Mouse (Mus musculus): ENCODE results near the gene Dicer1. TPM values are rescaled to one million over a fixed set of nuclear protein-coding genes. Genes with fewer than 3 reads are reported as not detected.

Dicer1 gene
- polyA plus RNA-seq, 1 experiment, result 20.3 TPM

- Histone ChIP-seq H3K27ac (ENCODE audit: insufficient read depth, low read length) (no peak overlapping the region), H3K4me3 (ENCODE audit: insufficient read depth, low read length) (no peak overlapping the region), H3K4me1 (ENCODE audit: control insufficient read depth, insufficient read depth, low read length) (0 out of 2 replicates have a peak, but pooled peaks cover 1% of the 10 kb centered on the region)
- TF ChIP-seq POLR2A (IDR thresholded peaks at IDR 0.05; ENCODE audit: extremely low read depth, insufficient read depth, low read length) (no peak), CTCF (IDR thresholded peaks at IDR 0.05; ENCODE audit: extremely low read depth, insufficient read depth, low read length) (no peak)
Observed at GRCm38 (mm10) chr12:104667846-104668245, 83.9 kb downstream of the Dicer1 start.

- H3K4me1 ChIP-seq (ENCODE audit: control insufficient read depth, insufficient read depth, low read length), result no peaks in the 10 kb centered on the region
- TF ChIP-seq POLR2A (IDR thresholded peaks at IDR 0.05; ENCODE audit: extremely low read depth, insufficient read depth, low read length) (no peak), CTCF (IDR thresholded peaks at IDR 0.05; ENCODE audit: extremely low read depth, insufficient read depth, low read length) (no peak)
- no peak overlapping the region for H3K4me3 ChIP-seq (ENCODE audit: insufficient read depth, low read length)
- no peak overlapping the region for H3K27ac ChIP-seq (ENCODE audit: insufficient read depth, low read length)
Observed at GRCm38 (mm10) chr12:104665951-104666350, 85.8 kb downstream of the Dicer1 start.

- TF ChIP-seq CTCF (IDR thresholded peaks at IDR 0.05; ENCODE audit: extremely low read depth, insufficient read depth, low read length) (no peak), POLR2A (IDR thresholded peaks at IDR 0.05; ENCODE audit: extremely low read depth, insufficient read depth, low read length) (no peak)
- Histone ChIP-seq H3K4me1 (ENCODE audit: control insufficient read depth, insufficient read depth, low read length) (no peaks in the 10 kb centered on the region), H3K27ac (ENCODE audit: insufficient read depth, low read length) (no peak overlapping the region), H3K4me3 (ENCODE audit: insufficient read depth, low read length) (no peak overlapping the region)
Observed at GRCm38 (mm10) chr12:104665521-104665920, 86.2 kb downstream of the Dicer1 start.

GRCm38 (mm10) chr12:104656146-104656545 is 95.6 kb downstream of the Dicer1 start:
- H3K4me3 ChIP-seq (ENCODE audit: insufficient read depth, low read length), result no peak overlapping the region
- no peak overlapping the region for H3K27ac ChIP-seq (ENCODE audit: insufficient read depth, low read length)
- H3K4me1 ChIP-seq (ENCODE audit: control insufficient read depth, insufficient read depth, low read length), result no peaks in the 10 kb centered on the region
- TF ChIP-seq CTCF (IDR thresholded peaks at IDR 0.05; ENCODE audit: extremely low read depth, insufficient read depth, low read length), result no peak
- TF ChIP-seq POLR2A (IDR thresholded peaks at IDR 0.05; ENCODE audit: extremely low read depth, insufficient read depth, low read length), result no peak

- H3K27ac ChIP-seq (ENCODE audit: insufficient read depth, low read length), result no peak overlapping the region
- no peak overlapping the region for H3K4me3 ChIP-seq (ENCODE audit: insufficient read depth, low read length)
- no peak for TF ChIP-seq CTCF (IDR thresholded peaks at IDR 0.05; ENCODE audit: extremely low read depth, insufficient read depth, low read length)
- TF ChIP-seq POLR2A (IDR thresholded peaks at IDR 0.05; ENCODE audit: extremely low read depth, insufficient read depth, low read length), result no peak
- no peaks in the 10 kb centered on the region for H3K4me1 ChIP-seq (ENCODE audit: control insufficient read depth, insufficient read depth, low read length)
Observed at GRCm38 (mm10) chr12:104655006-104655405, 96.7 kb downstream of the Dicer1 start.

- Histone ChIP-seq H3K4me1 (ENCODE audit: control insufficient read depth, insufficient read depth, low read length) (no peaks in the 10 kb centered on the region), H3K27ac (ENCODE audit: insufficient read depth, low read length) (no peak overlapping the region), H3K4me3 (ENCODE audit: insufficient read depth, low read length) (no peak overlapping the region)
- TF ChIP-seq CTCF (IDR thresholded peaks at IDR 0.05; ENCODE audit: extremely low read depth, insufficient read depth, low read length) (no peak), POLR2A (IDR thresholded peaks at IDR 0.05; ENCODE audit: extremely low read depth, insufficient read depth, low read length) (no peak)
Observed at GRCm38 (mm10) chr12:104652021-104652420, 99.7 kb downstream of the Dicer1 start.

- Histone ChIP-seq H3K4me1 (ENCODE audit: control insufficient read depth, insufficient read depth, low read length) (no peaks in the 10 kb centered on the region), H3K4me3 (ENCODE audit: insufficient read depth, low read length) (no peak overlapping the region), H3K27ac (ENCODE audit: insufficient read depth, low read length) (no peak overlapping the region)
- no peak for TF ChIP-seq POLR2A (IDR thresholded peaks at IDR 0.05; ENCODE audit: extremely low read depth, insufficient read depth, low read length)
- TF ChIP-seq CTCF (IDR thresholded peaks at IDR 0.05; ENCODE audit: extremely low read depth, insufficient read depth, low read length), result no peak
Observed at GRCm38 (mm10) chr12:104651269-104651668, 100.5 kb downstream of the Dicer1 start.

- Histone ChIP-seq H3K4me1 (ENCODE audit: control insufficient read depth, insufficient read depth, low read length) (no peaks in the 10 kb centered on the region), H3K4me3 (ENCODE audit: insufficient read depth, low read length) (no peak overlapping the region), H3K27ac (ENCODE audit: insufficient read depth, low read length) (no peak overlapping the region)
- TF ChIP-seq CTCF (IDR thresholded peaks at IDR 0.05; ENCODE audit: extremely low read depth, insufficient read depth, low read length) (no peak), POLR2A (IDR thresholded peaks at IDR 0.05; ENCODE audit: extremely low read depth, insufficient read depth, low read length) (no peak)
Observed at GRCm38 (mm10) chr12:104650510-104651260, 101.1 kb downstream of the Dicer1 start.

- TF ChIP-seq CTCF (IDR thresholded peaks at IDR 0.05; ENCODE audit: extremely low read depth, insufficient read depth, low read length) (no peak), POLR2A (IDR thresholded peaks at IDR 0.05; ENCODE audit: extremely low read depth, insufficient read depth, low read length) (no peak)
- Histone ChIP-seq H3K4me1 (ENCODE audit: control insufficient read depth, insufficient read depth, low read length) (no peaks in the 10 kb centered on the region), H3K4me3 (ENCODE audit: insufficient read depth, low read length) (no peak overlapping the region), H3K27ac (ENCODE audit: insufficient read depth, low read length) (no peak overlapping the region)
Observed at GRCm38 (mm10) chr12:104648366-104648765, 103.4 kb downstream of the Dicer1 start.

- Histone ChIP-seq H3K4me3 (ENCODE audit: insufficient read depth, low read length) (no peak overlapping the region), H3K27ac (ENCODE audit: insufficient read depth, low read length) (no peak overlapping the region), H3K4me1 (ENCODE audit: control insufficient read depth, insufficient read depth, low read length) (no peaks in the 10 kb centered on the region)
- TF ChIP-seq POLR2A (IDR thresholded peaks at IDR 0.05; ENCODE audit: extremely low read depth, insufficient read depth, low read length) (no peak), CTCF (IDR thresholded peaks at IDR 0.05; ENCODE audit: extremely low read depth, insufficient read depth, low read length) (no peak)
Observed at GRCm38 (mm10) chr12:104642337-104642736, 109.4 kb downstream of the Dicer1 start.

Data from cortical plate, adult 2 months (tissue).